Mouse (Mus musculus): ENCODE data around the gene Nlrp4b. TPM values are rescaled to one million over a fixed set of nuclear protein-coding genes. Genes with fewer than 3 reads are reported as not detected.

Gene Nlrp4b
- not detected for total RNA-seq (2023)

GRCm38 (mm10) chr7:10687489-10687888, at the start of gene Nlrp4b:
TSS of gene Nlrp4b (plus strand) at chr7:10687789.

GRCm38 (mm10) chr7:10754264-10754663, 66.7 kb downstream of the Nlrp4b start, which contains the start of gene Vmn1r71:
TSS of gene Vmn1r71 (minus strand) at chr7:10754364.

Other genes with a start within 250 kb of the Nlrp4b start
- gene Vmn1r67, start 244.5 kb upstream of the Nlrp4b start, total RNA-seq (2023) = not detected
- 1 to 10 TPM in 1 of 2 experiments, under 1 TPM in 1; 0.92 to 1.2 TPM for gene Zik1, start 192.4 kb upstream of the Nlrp4b start, total RNA-seq (2023)
- gene Vmn1r68, start 129.3 kb upstream of the Nlrp4b start, total RNA-seq (2023) = not detected
- gene Vmn1r69, start 74.1 kb upstream of the Nlrp4b start, total RNA-seq (2023) = not detected
- gene Vmn1r70, start 56.3 kb upstream of the Nlrp4b start, total RNA-seq (2023) = not detected
- gene Vmn1r71, start 66.6 kb downstream of the Nlrp4b start, total RNA-seq (2023) = not detected
- not detected for gene Zscan4b, start 217.3 kb downstream of the Nlrp4b start, total RNA-seq (2023)

Data from T-cell, adult 66 days (primary cell).